42 mouse cellular contexts compared by ENCODE assay signal in the genomic region with DNA sequence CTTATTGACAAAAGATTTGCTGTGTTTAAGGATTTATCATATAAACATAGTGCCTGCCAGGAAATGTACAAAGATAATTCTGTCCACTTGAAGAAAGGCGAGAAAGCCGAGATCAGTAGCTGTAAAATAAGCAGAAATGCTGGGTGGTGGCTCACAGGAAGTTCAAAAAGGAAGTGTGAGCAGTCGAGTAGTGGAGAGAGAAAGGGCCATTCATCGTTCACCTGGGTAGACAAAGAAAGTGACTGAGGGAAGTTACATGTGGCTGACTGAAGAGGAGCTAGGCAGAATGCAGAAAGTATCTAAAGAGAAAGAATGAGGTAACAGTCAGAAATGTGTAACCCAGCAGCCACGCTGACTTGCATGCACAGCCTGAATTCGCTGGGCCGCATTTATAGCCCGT. TPM values are rescaled to one million over a fixed set of nuclear protein-coding genes. Genes with fewer than 3 reads are reported as not detected.
A peak's percentile ranks its signal among the peaks of the same experiment; 100 is the strongest.
DNase-seq lines count a peak whose midpoint lies in the region; ATAC-seq and TF ChIP-seq lines count a peak whose summit lies in the region.
"Had no signal": no experiment of that assay in that cellular context is flagged by ENCODE, and none has a peak within 500 bp of the region (broad histone marks: within the 10 kb centered on the region; RNA-seq: fewer than 3 reads in every experiment).

No protein-coding gene starts in this region.

- no peak for TF ChIP-seq EP300 in ES-Bruce4 (IDR thresholded peaks at IDR 0.05; ENCODE audit: insufficient read depth, low read depth, low read length)

- no peaks in the 10 kb centered on the region for H3K9me3 ChIP-seq in ES-Bruce4 (replicated peaks; ENCODE audit: control insufficient read depth, insufficient read depth, low read length, poor library complexity, severe bottlenecking)
- H3K9me3 ChIP-seq: embryonic facial prominence, embryonic 12.5 days; forebrain, embryonic 15.5 days; heart, embryonic 12.5 days; hindbrain, embryonic 10.5 days; hindbrain, embryonic 15.5 days; neural tube, embryonic 12.5 days had no signal

- peak; percentile 65 for ATAC-seq in megakaryocyte progenitor cell, adult 5-6 weeks (replicated peaks; ENCODE audit: poor library complexity)
- ATAC-seq: activated CD4-positive, CD25-positive, alpha-beta regulatory T cell, adult 4 months; forebrain, embryonic 15.5 days had no signal

- DNase-seq in B cell, adult 2 months = peak; percentile 37 to 43
- peak; percentile 35 for DNase-seq in ZHBTc4 (ENCODE audit: low read depth, low spot score)
- DNase-seq in yolk sac, embryonic 10.5 days (ENCODE audit: low spot score) = no peak
- no peak for DNase-seq in adrenal gland, adult 2 months
- no peak for DNase-seq in cerebellum, adult 2 months
- no peak for DNase-seq in layer of hippocampus, postnatal 14 days (ENCODE audit: low spot score in 2 of 2)
- DNase-seq: adrenal gland, adult 8-10 months; cerebellum, adult 8-10 months; cerebellum, postnatal 25 days; embryo, embryonic 11 days; gastrocnemius, postnatal 25 days; heart, adult 18-20 months; kidney, adult 2 months; kidney, postnatal 36 days; liver; lung, adult 2 months; lung, postnatal 10 days had no signal

- H3K27ac ChIP-seq in ES-Bruce4 (ENCODE audit: insufficient read depth, low read length) = peak overlapping the region; percentile 80
- no peak overlapping the region for H3K27ac ChIP-seq in cerebellum, adult 2 months (ENCODE audit: insufficient read depth, low read length)
- H3K27ac ChIP-seq: embryonic facial prominence, embryonic 12.5 days; forebrain, embryonic 15.5 days; hindbrain, embryonic 10.5 days; hindbrain, embryonic 15.5 days; layer of hippocampus, adult 2 months; liver, embryonic 14.5 days; neural tube, embryonic 12.5 days had no signal

- H3K27me3 ChIP-seq in ES-Bruce4 (ENCODE audit: control insufficient read depth, insufficient read depth, low read length, poor library complexity, severe bottlenecking) = no peaks in the 10 kb centered on the region
- no peaks in the 10 kb centered on the region for H3K27me3 ChIP-seq in cerebellum, adult 2 months (ENCODE audit: control insufficient read depth, insufficient read depth, low read length)
- H3K27me3 ChIP-seq: embryonic facial prominence, embryonic 12.5 days; forebrain, embryonic 15.5 days; heart, embryonic 12.5 days; hindbrain, embryonic 15.5 days; neural tube, embryonic 12.5 days had no signal

- WGBS in cerebellum, adult 2 months = 92% methylated on average over 8 of the region's 8 CpGs

- TF ChIP-seq CTCF in ES-Bruce4 (IDR thresholded peaks at IDR 0.05; ENCODE audit: low read depth, low read length) = no peak
- TF ChIP-seq CTCF in cerebellum, adult 2 months (IDR thresholded peaks at IDR 0.05; ENCODE audit: borderline replicate concordance, insufficient read depth, low read depth, low read length) = no peak

- H3K9ac ChIP-seq in ES-Bruce4 (ENCODE audit: low read depth, poor library complexity, severe bottlenecking) = 0 out of 2 replicates have a peak overlapping the region, but pooled peaks have one; percentile 26
- H3K9ac ChIP-seq: embryonic facial prominence, embryonic 12.5 days; forebrain, embryonic 15.5 days; heart, embryonic 12.5 days; hindbrain, embryonic 15.5 days; liver, embryonic 14.5 days; neural tube, embryonic 12.5 days had no signal

- no peak for TF ChIP-seq POLR2A in ES-Bruce4 (IDR thresholded peaks at IDR 0.05; ENCODE audit: insufficient read depth, low read length)
- TF ChIP-seq POLR2A in cerebellum, adult 2 months (IDR thresholded peaks at IDR 0.05; ENCODE audit: borderline replicate concordance, insufficient read depth, low read length) = no peak

- no peaks in the 10 kb centered on the region for H3K4me1 ChIP-seq in ES-Bruce4 (ENCODE audit: control insufficient read depth, insufficient read depth, low read length)
- H3K4me1 ChIP-seq in cerebellum, adult 2 months (ENCODE audit: control insufficient read depth, insufficient read depth, low read length) = no peaks in the 10 kb centered on the region
- H3K4me1 ChIP-seq: embryonic facial prominence, embryonic 12.5 days; forebrain, embryonic 15.5 days; heart, embryonic 12.5 days; hindbrain, embryonic 10.5 days; hindbrain, embryonic 15.5 days; neural tube, embryonic 12.5 days had no signal

- H3K4me3 ChIP-seq in ES-Bruce4 (ENCODE audit: low read depth, low read length) = 0 out of 2 replicates have a peak overlapping the region, but pooled peaks have one; percentile 10
- no peak overlapping the region for H3K4me3 ChIP-seq in cerebellum, adult 2 months (replicated peaks; ENCODE audit: insufficient read depth, low read depth, low read length)
- H3K4me3 ChIP-seq: embryonic facial prominence, embryonic 12.5 days; forebrain, embryonic 15.5 days; heart, embryonic 12.5 days; hindbrain, embryonic 10.5 days; hindbrain, embryonic 15.5 days; layer of hippocampus, adult 2 months; myocyte; neural tube, embryonic 12.5 days had no signal

- peaks cover 13% of the 10 kb centered on the region; the same call in 1 of the 2 replicates for H3K36me3 ChIP-seq in ES-Bruce4 (ENCODE audit: control insufficient read depth, insufficient read depth, low read length, poor library complexity, severe bottlenecking)

RNA-seq across cellular contexts. Expression of a gene that starts 18.3 kb away (rescaled TPM):
- polyA plus RNA-seq in ES-Bruce4 (2011; ENCODE audit: insufficient read depth, insufficient read length, low read depth, missing spikeins) = 25.9 and 26.1 TPM in 2 replicates
- 22.7 and 27.1 TPM in 2 replicates for total RNA-seq in megakaryocyte progenitor cell, adult 5-6 weeks (2015)
- total RNA-seq in megakaryocyte progenitor cell, adult 5-6 weeks (2017) = 26.3 and 26.5 TPM in 2 replicates
- total RNA-seq in adrenal gland, adult 2 months (2021) = 10 to 100 TPM; 21.7 to 22.9 TPM
- 2.3 and 4.6 TPM in 2 replicates for polyA plus RNA-seq in adrenal gland, adult 2 months (2012; rRNA removed)
- 16.7 and 21.6 TPM in 2 replicates for polyA plus RNA-seq in cerebellum, adult 2 months (2012; rRNA removed)
- total RNA-seq in layer of hippocampus, postnatal 14 days (2021) = 10 to 100 TPM; 15.7 to 16.6 TPM

RNA-seq across cellular contexts. Expression of a gene that starts 20.4 kb away (rescaled TPM):
- not detected in 2 replicates for polyA plus RNA-seq in ES-Bruce4 (2011; ENCODE audit: insufficient read depth, insufficient read length, low read depth, missing spikeins)
- not detected in 2 replicates for total RNA-seq in megakaryocyte progenitor cell, adult 5-6 weeks (2015)
- not detected in 2 replicates for total RNA-seq in megakaryocyte progenitor cell, adult 5-6 weeks (2017)
- total RNA-seq in adrenal gland, adult 2 months (2021) = not detected
- not detected in 2 replicates for polyA plus RNA-seq in adrenal gland, adult 2 months (2012; rRNA removed)
- polyA plus RNA-seq in cerebellum, adult 2 months (2012; rRNA removed) = 1.8 and 2.5 TPM in 2 replicates
- 1 to 10 TPM; 1.4 to 1.5 TPM for total RNA-seq in layer of hippocampus, postnatal 14 days (2021)
- total RNA-seq: adrenal gland, postnatal 4 days; gastrocnemius, adult 18-20 months; gastrocnemius, postnatal 25 days; heart, adult 18-20 months had no signal
- polyA plus RNA-seq: embryonic facial prominence, embryonic 12.5 days; heart, embryonic 12.5 days; heart, postnatal 0 days; liver, embryonic 14.5 days; lung, adult 2 months; myocyte; neural tube, embryonic 12.5 days; small intestine, adult 2 months; stomach, embryonic 14.5 days; thymus, postnatal 0 days had no signal

RNA-seq across cellular contexts. Expression of a gene that starts 24.2 kb away (rescaled TPM):
- 2.4 and 3.3 TPM in 2 replicates for polyA plus RNA-seq in ES-Bruce4 (2011; ENCODE audit: insufficient read depth, insufficient read length, low read depth, missing spikeins)
- total RNA-seq in megakaryocyte progenitor cell, adult 5-6 weeks (2015) = not detected in 2 replicates
- total RNA-seq in megakaryocyte progenitor cell, adult 5-6 weeks (2017) = not detected in 2 replicates
- total RNA-seq in adrenal gland, adult 2 months (2021) = not detected
- polyA plus RNA-seq in adrenal gland, adult 2 months (2012; rRNA removed) = not detected in 2 replicates
- not detected in 2 replicates for polyA plus RNA-seq in cerebellum, adult 2 months (2012; rRNA removed)
- total RNA-seq in layer of hippocampus, postnatal 14 days (2021) = not detected
- total RNA-seq: adrenal gland, adult 8-10 months; adrenal gland, postnatal 4 days; gastrocnemius, adult 18-20 months; gastrocnemius, postnatal 25 days; heart, adult 18-20 months; layer of hippocampus, adult 2 months; layer of hippocampus, postnatal 25 days; left cerebral cortex, adult 8-10 months; midbrain, postnatal 0 days had no signal
- polyA plus RNA-seq: activated CD4-positive, CD25-positive, alpha-beta regulatory T cell, adult 4 months; embryonic facial prominence, embryonic 12.5 days; forebrain, embryonic 15.5 days; frontal cortex, adult 2 months; heart, postnatal 0 days; hindbrain, embryonic 10.5 days; hindbrain, embryonic 15.5 days; intestine, embryonic 14.5 days; limb, embryonic 11.5 days; liver, embryonic 14.5 days; lung, adult 2 months; midbrain, embryonic 11.5 days; midbrain, postnatal 0 days; myocyte; neural tube, embryonic 12.5 days; small intestine, adult 2 months; stomach, embryonic 14.5 days had no signal

RNA-seq across cellular contexts. Expression of a gene that starts 27.5 kb away (rescaled TPM):
- 31.1 and 36.1 TPM in 2 replicates for polyA plus RNA-seq in ES-Bruce4 (2011; ENCODE audit: insufficient read depth, insufficient read length, low read depth, missing spikeins)
- total RNA-seq in megakaryocyte progenitor cell, adult 5-6 weeks (2015) = not detected in 2 replicates
- not detected in 2 replicates for total RNA-seq in megakaryocyte progenitor cell, adult 5-6 weeks (2017)
- not detected for total RNA-seq in adrenal gland, adult 2 months (2021)
- polyA plus RNA-seq in adrenal gland, adult 2 months (2012; rRNA removed) = not detected in 2 replicates
- 0.21 and 0.24 TPM in 2 replicates for polyA plus RNA-seq in cerebellum, adult 2 months (2012; rRNA removed)
- under 1 TPM; 0.33 to 0.78 TPM for total RNA-seq in layer of hippocampus, postnatal 14 days (2021)
- total RNA-seq: adrenal gland, adult 8-10 months; gastrocnemius, adult 18-20 months; gastrocnemius, postnatal 25 days; layer of hippocampus, postnatal 25 days had no signal
- polyA plus RNA-seq: myocyte; small intestine, adult 2 months had no signal

Comparison
In these comparisons a context has a peak if more than half of its experiments do, and no peak if none do; other contexts are left out.
1. DNase-seq: peak in B cell, adult 2 months (2 of 2) and ZHBTc4 (single experiment); none in yolk sac, embryonic 10.5 days (single experiment), adrenal gland, adult 2 months (single experiment), cerebellum, adult 2 months (0 of 2) and layer of hippocampus, postnatal 14 days (0 of 2).